In the genomic region with DNA sequence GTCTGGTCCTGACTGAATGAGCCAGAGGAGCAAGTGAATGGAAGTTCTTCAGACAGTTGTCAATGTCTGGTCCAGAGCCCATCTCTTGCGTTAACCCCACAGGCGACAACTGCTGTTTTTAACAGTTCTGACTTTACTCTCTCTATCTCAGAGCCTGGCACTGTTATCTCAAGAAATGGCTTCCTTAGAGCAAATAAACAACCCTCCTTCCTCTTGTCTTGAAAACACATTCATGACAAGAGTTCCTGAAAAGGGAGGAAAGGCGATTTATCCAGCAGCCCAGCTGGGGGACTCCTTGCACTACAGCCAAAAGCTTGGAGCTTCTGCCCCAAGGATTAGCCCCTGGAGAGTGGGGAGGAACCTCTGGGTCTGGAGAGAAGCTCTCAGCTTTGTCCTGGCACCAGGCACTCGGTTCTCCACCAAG, we compare ENCODE assay signal across 11 mouse cellular contexts. TPM values are rescaled to one million over a fixed set of nuclear protein-coding genes. Genes with fewer than 3 reads are reported as not detected.
DNase-seq lines count a peak whose midpoint lies in the region; ATAC-seq lines count a peak whose summit lies in the region.
"Had no signal": no experiment of that assay in that cellular context is flagged by ENCODE, and none has a peak within 500 bp of the region (broad histone marks: within the 10 kb centered on the region; RNA-seq: fewer than 3 reads in every experiment).

No protein-coding gene starts in this region.

- no peaks in the 10 kb centered on the region for H3K9me3 ChIP-seq in heart, embryonic 10.5 days
- H3K9me3 ChIP-seq in heart, embryonic 16.5 days (replicated peaks; ENCODE audit: control insufficient read depth, low read length): peaks cover 6% of the 10 kb centered on the region; the same call in 1 of the 2 replicates
- H3K9me3 ChIP-seq: limb, embryonic 15.5 days had no signal

- 22% methylated on average over 4 of the region's 4 CpGs for WGBS in heart, embryonic 10.5 days
- 36% methylated on average over 4 of the region's 4 CpGs for WGBS in heart, embryonic 16.5 days

- no peak overlapping the region for H3K4me2 ChIP-seq in heart, embryonic 16.5 days (ENCODE audit: low read depth, low read length)
- H3K4me2 ChIP-seq: limb, embryonic 15.5 days had no signal

- H3K27me3 ChIP-seq in heart, embryonic 10.5 days (ENCODE audit: insufficient read depth, poor library complexity, severe bottlenecking): no peaks in the 10 kb centered on the region
- H3K27me3 ChIP-seq in heart, embryonic 16.5 days (ENCODE audit: control insufficient read depth, insufficient read depth, low read length): no peaks in the 10 kb centered on the region
- H3K27me3 ChIP-seq: limb, embryonic 15.5 days had no signal

- H3K4me1 ChIP-seq in heart, embryonic 10.5 days: 0 out of 2 replicates have a peak, but pooled peaks cover 8% of the 10 kb centered on the region
- no peaks in the 10 kb centered on the region for H3K4me1 ChIP-seq in heart, embryonic 16.5 days (ENCODE audit: control insufficient read depth, insufficient read depth, low read length)
- H3K4me1 ChIP-seq: limb, embryonic 15.5 days had no signal

- intact Hi-C loops in left cerebral cortex, postnatal 10 days (cut with DNase I): no loop called here

- H3K9ac ChIP-seq in heart, embryonic 16.5 days (ENCODE audit: low read length): no peak overlapping the region
- H3K9ac ChIP-seq: limb, embryonic 15.5 days had no signal

- H3K27ac ChIP-seq in heart, embryonic 10.5 days: no peak overlapping the region; the same call in 1 of the 2 replicates
- H3K27ac ChIP-seq in heart, embryonic 16.5 days (ENCODE audit: low read length): peak overlapping the region; percentile 65
- H3K27ac ChIP-seq: limb, embryonic 15.5 days had no signal

- DNase-seq in heart, adult 11 months: peak; percentile 97
- DNase-seq in heart, embryonic 10.5 days (ENCODE audit: low spot score): no peak
- DNase-seq in adipocyte (ENCODE audit: low spot score): peak; percentile 63
- peak; percentile 47 to 74 for DNase-seq in lung, postnatal 4 days
- DNase-seq in left cerebral cortex, postnatal 10 days (ENCODE audit: extremely low spot score in 1 of 2, low spot score in 2 of 2): no peak
- no peak for DNase-seq in c-Kit-positive CD71-positive TER-119-positive erythroid progenitor cells, embryonic 14.5 days (ENCODE audit: low spot score)
- no peak for DNase-seq in adrenal gland, adult (ENCODE audit: inconsistent age in 2 of 2, low spot score in 1 of 2)
- DNase-seq: cerebellum, adult 11 months had no signal

- no peaks in the 10 kb centered on the region for H3K36me3 ChIP-seq in heart, embryonic 10.5 days
- no peaks in the 10 kb centered on the region for H3K36me3 ChIP-seq in heart, embryonic 16.5 days (ENCODE audit: control insufficient read depth, insufficient read depth)
- H3K36me3 ChIP-seq: limb, embryonic 15.5 days had no signal

- H3K4me3 ChIP-seq in heart, embryonic 10.5 days: no peak overlapping the region
- no peak overlapping the region for H3K4me3 ChIP-seq in heart, embryonic 16.5 days (ENCODE audit: low read length)
- H3K4me3 ChIP-seq: limb, embryonic 15.5 days had no signal

- ATAC-seq in heart, embryonic 16.5 days (replicated peaks; ENCODE audit: extremely low read depth, insufficient read depth, low FRiP score): no peak

RNA-seq across cellular contexts. Expression of gene Lrrc17, which starts 15.9 kb away (rescaled TPM):
- 3.0 and 9.9 TPM in 2 replicates for polyA plus RNA-seq in heart, embryonic 10.5 days (2016; fragmentation: Nextera tagmentation; extraction: Ambion mirVana)
- 24.0 and 26.9 TPM in 2 replicates for polyA plus RNA-seq in heart, embryonic 16.5 days (2015; fragmentation: Nextera tagmentation; extraction: Ambion mirVana)
- 1 to 10 TPM in 1 of 2 experiments, under 1 TPM in 1; 0.77 to 1.2 TPM for total RNA-seq in left cerebral cortex, postnatal 10 days (2021)
- total RNA-seq: neutrophil, adult 5-6 weeks had no signal

Comparison
In these comparisons a context has a peak if more than half of its experiments do, and no peak if none do; other contexts are left out.
1. DNase-seq: peak in heart, adult 11 months (single experiment), adipocyte (single experiment) and lung, postnatal 4 days (2 of 2); none in heart, embryonic 10.5 days (single experiment), left cerebral cortex, postnatal 10 days (0 of 2), c-Kit-positive CD71-positive TER-119-positive erythroid progenitor cells, embryonic 14.5 days (single experiment) and adrenal gland, adult (0 of 2).